Mouse (Mus musculus) NIH3T3 (cell line): ENCODE results near the gene Vmn1r159.
"Not testable (repeated sequence)": the region's sequence is repeated elsewhere in the genome, so short reads cannot be mapped to it uniquely, and the experiment has no call there.

Experiments used
- DNase-seq: peaks from one replicate; pipeline ENCODE4 v3.0.0-alpha.2; 2012; ENCODE audit warnings: low read depth

Vmn1r159 gene

DNA sequence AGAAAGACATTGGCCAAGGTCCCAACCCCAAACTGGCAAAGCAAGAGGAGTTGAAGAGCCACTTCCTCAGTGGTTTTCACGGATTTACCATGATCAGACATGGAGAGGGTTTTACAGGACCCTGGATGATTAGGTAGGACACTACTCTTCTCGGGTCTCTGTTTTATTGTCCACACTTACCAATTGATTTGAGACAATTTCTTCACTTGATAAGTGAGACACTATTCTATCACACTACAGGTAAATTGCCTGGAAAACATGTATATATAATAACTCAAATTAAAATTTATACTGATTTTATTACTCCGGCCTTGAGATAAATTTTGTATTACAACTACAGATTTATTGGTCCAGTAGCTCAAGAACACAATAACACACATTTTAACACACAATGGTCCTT, at the start of gene Vmn1r159:
Gene Vmn1r159 (minus strand): TSS at position 101 of the 400 bp plus-strand sequence.
- not testable (repeated sequence) for DNase-seq

DNA sequence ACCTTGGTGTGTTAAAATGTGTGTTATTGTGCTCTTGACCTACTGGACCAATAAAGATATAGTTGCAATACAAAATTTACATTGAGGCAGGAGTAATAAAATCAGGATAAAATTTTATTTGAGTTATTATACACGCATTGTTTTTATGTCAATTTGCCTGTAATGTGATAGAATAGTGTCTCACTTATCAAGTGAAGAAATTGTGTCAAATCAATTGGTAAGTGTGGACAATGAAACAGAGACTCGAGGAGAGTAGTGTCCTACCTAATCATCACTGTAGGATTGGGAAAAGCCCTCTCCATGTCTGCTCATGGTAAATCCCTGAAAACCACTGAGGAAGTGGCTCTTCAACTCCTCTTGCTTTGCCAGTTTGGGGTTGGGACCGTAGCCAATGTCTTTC, 27.5 kb upstream of the Vmn1r159 start, which contains the start of gene Vmn1r160:
Gene Vmn1r160 (plus strand): TSS at position 301 of the 400 bp plus-strand sequence.
- not testable (repeated sequence) for DNase-seq
